Mouse (Mus musculus): ENCODE data around the gene Btg1. TPM values are rescaled to one million over a fixed set of nuclear protein-coding genes. Genes with fewer than 3 reads are reported as not detected.
A peak's percentile ranks its signal among the peaks of the same experiment; 100 is the strongest.

Gene Btg1
- total RNA-seq, 2 experiments from 2014 or later, result 45.9 to 54.3 TPM

DNA sequence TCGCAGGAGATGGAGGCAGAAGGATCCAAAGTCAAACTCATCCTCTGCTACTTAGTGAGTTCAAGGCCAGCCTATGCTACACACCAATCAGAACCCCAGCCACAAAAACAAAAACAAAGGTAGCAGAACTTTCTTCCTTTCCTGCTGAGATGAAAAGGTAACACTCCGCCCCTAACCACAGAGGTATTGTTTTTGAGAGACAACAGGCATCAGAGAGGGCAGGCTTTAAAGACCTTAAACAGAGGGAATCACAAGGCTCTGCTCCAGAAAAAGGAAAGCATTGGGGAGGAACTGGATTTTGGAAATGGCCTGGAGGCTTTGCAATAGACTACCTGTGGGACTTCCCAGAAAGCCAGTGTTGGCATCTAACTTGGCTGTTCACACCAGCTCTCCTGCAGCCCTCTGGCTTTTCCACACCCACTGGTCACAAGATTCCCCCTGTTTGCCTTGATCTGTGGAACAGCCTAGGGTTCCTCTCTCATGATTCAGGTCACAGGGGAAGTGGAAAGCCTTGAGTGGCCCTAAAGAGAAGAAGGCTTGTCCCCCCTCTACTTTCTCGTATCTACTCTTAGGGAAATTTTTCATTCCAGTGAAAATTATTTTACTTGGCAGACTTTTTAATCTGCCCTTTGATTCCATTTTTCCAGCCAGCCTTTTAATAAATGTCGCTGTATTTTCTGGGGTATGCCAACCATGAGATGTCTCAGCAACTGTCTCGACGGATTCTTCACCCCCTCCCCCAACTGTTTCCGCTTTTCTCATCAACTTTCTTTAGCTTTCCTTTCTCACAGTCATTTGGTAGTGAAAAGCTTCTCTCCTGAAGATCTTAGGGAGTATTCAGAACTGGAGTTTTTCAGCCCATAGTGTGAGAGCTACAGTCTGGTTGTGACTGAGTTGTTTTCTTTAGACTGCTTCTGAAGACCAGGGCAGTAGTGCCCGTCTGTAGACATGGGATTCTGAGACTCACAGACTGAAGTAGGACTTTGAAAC, 7.2 kb upstream of the Btg1 start:
- intact Hi-C loops (cut with DNase I), result no loop called here
- no peak for DNase-seq

DNA sequence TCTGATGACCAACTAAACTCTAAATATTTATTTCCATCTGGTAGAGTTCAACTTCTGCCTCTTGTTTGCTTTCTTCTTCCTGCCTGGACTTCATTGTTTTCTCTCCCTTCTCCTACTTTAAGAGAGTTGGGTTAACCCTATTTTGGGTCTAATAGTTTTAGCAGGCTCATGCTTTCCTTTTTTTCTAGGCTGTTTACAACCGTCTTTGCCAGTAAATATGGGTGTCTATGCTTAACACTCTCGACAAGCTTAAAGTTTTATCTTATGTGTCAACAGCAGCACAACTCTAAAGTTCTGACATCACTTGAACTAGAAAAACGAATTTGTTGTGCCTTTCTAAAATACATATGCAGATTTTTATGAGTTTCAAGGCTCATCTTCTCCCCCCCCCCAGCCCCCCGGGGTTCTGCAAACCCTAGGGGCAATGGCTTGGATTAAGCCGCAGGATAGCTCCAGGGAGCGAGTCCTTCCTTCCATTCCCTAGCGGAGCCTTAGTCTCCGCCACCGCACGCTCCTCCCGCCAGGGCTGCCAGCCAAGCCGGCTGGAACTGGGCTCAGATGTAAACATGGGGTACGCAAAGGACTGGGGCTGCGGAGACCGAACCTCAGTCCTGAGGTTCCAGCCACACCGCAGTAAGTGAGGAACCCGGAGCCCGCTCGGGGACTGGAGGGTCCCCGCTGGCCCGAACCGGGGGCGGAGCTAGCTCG, 651 bp upstream of the Btg1 start:
- no peak for DNase-seq
- intact Hi-C loops (cut with DNase I), result loop anchor here (2.0 to 5.0 kb wide), 5 partner anchors 135 to 1054 kb away; partner anchors contain the start of gene Nudt4

DNA sequence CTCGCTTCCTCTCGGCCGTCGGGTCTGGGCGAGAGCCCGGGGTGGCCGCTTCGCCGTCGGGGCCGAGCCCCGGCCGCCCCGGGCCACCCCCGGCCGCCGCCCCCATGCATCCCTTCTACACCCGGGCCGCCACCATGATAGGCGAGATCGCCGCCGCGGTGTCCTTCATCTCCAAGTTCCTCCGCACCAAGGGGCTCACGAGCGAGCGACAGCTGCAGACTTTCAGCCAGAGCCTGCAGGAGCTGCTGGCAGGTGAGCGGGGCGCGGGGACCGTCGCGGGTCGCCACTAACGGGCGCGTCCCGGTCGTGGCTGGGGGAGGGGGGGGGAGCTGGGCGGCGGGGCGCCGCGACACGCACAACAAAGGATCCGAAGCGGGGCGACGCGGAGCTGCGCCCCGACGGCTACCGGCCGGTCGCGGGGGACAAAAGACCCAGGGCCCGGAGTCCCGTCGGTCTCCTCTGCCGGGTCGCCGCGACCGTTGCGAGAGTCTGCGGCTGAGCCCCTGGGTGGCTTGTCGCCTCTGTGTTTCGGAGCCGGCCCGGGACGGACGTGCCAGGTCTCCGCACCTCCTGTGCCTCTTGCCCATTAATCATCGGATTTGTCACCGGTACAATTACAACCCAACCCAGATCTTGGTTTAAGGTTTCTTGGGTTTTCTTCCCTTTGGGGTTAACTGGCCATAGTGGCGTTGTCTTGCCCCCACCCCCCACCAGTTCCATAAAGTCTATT, 580 bp downstream of the Btg1 start:
- intact Hi-C loops (cut with DNase I), result loop anchor here (2.0 to 5.0 kb wide), 5 partner anchors 133 to 1055 kb away; partner anchors contain the start of gene Nudt4
- peak; percentile 45 to 62 for DNase-seq

DNA sequence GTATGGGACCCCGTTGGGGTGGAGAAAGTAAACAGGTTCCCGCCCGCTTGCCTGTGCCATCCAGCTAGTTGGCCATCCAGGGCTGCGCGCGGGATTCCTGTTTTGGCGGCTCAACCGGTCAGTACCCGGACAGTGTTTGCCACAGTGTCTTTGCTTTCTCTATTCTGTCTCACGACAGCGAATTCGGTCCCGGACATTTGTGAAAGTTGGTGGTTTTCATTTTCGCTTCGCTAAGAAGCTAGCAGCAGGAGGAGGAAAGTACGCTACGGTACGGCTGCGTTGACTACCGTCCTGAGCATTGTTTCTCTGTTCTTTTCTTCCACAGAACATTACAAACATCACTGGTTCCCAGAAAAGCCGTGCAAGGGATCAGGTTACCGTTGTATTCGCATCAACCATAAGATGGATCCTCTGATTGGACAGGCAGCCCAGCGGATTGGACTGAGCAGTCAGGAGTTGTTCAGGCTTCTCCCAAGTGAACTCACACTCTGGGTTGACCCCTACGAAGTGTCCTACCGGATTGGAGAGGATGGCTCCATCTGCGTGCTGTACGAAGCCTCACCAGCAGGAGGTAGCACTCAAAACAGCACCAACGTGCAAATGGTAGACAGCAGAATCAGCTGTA, 1.3 kb downstream of the Btg1 start:
- DNase-seq, result peak; percentile 75 to 76
- intact Hi-C loops (cut with DNase I), result loop anchor here (2.0 to 5.0 kb wide), 5 partner anchors 133 to 1056 kb away; partner anchors contain the start of gene Nudt4

DNA sequence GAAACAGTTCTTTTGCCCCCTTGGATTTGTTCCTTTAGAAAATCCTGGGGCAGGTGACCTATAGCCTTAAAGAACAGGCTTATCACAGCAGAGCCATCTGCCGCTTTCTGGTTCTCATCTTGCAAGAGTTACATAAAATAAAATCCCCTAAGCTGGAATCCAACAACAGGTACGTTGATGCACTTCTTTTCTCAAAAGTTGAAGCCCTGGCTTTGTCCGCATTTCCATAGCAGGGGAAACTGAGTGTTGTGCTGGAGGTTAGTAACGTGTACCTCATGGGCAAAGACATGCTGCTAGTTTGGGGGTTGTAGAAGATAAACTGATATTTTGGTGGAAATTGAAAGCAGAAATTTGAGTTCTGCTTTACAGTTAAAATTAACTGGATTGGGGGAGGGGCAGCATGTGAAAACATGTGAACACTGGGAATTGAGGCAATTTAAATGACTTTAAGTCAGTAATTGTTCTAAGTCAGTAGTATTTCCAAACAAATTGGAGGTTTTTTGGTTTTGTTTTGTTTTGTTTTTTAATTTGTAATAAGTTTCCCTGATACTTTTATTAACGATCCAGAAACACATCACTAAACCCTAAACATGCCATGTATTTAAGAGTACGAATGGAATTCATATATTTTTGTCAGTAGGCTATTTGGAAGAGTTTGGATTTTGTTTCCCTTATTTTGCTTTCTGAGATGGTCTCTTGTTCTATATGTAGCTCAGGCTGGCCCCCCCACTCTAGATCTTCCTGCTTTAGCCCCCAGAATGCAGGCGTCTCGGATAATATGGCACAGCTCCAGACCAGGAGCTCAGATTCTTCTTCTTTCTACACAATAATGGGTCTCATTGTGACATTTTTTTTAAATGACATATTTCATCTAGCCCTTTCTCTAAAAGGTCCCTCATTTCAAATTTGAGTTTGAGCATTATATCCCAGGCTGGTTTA, 3.4 kb downstream of the Btg1 start:
- intact Hi-C loops (cut with DNase I), result loop anchor here (5.0 kb wide), 5 partner anchors 288 to 1058 kb away; partner anchors contain the start of gene Nudt4
- no peak for DNase-seq

DNA sequence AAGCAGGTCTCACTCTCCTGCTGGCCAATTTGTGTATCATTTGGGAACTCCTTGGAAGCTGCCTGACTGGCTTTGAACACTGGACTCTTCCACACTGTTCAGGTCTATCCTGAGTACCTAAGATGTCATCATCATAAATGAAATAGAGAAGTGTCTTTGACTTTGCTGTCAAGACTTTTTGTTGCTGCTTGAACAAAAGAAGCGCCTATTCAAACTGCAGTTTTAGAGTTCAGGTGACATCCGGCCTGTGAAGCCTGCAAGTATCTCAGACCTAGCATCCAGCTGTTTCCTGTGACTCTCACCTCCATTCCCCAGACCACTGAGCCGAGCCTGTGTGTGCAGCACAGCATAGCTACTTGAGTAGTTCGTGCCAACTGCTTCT, 4.1 kb downstream of the Btg1 start:
- no peak for DNase-seq
- intact Hi-C loops (cut with DNase I), result loop anchor here (5.0 kb wide), 2 partner anchors 364 to 691 kb away; no protein-coding TSS in a partner anchor

DNA sequence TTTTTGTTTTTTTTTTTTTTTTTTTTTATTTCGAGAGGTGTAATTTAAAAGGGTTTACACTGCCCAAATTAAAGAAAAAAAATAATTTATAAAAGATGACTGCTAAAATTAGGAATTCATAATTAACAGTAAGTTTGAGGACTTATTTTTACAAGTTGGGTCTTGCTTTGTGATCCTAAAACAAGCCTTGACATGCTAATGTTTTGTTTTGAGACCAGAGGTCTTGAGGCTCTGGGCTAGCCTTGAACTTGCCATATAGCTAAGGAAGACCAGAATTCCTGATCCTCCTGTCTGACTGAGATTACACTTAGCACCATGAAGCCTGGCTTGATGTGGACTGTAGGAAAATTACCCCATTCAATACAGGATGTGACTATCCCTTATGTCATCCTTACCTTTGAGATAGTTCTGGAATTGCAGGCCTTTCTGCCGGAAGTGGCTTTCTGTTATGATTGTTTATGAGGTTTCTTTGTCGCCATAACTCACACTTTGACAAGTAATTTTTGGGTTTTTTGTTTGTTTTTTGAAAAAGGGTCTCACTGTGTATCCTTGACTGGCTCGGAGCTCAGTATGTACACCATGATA, 4.6 kb downstream of the Btg1 start:
- DNase-seq, result no peak
- intact Hi-C loops (cut with DNase I), result loop anchor here (5.0 kb wide), 2 partner anchors 364 to 691 kb away; no protein-coding TSS in a partner anchor

DNA sequence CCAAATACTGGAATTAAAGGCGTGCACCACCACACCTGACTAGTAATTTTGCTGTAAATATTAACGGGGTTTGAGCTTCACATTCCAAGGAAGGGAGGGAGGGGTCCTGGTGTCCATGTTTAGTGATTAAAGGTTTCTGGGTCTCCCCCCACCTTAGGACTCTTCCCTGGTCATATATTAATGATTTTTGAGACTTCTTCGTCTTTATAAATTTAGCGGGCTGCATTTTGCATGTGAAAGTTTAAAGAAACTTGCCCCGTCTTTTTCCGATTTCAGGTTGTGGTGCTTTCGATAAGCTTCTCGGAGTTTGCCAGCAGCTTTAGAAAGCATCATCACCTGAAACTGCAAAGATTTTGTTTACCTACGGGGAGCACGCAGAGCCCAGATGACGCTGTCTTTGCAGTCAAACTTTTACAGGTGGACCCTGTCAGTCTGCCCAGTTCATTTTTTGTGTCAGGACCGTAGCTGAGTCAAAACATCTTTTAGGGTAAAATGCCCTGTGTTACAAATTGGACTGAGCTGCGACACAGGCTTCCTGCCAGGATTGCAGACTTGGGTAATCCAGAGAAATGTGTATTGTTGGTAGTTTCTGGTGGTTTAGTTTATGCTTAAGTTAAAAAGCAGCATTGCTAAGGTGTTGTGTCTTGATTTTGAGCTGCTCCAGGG, 5.3 kb downstream of the Btg1 start:
- intact Hi-C loops (cut with DNase I), result loop anchor here (5.0 kb wide), 2 partner anchors 365 to 690 kb away; no protein-coding TSS in a partner anchor
- no peak for DNase-seq

DNA sequence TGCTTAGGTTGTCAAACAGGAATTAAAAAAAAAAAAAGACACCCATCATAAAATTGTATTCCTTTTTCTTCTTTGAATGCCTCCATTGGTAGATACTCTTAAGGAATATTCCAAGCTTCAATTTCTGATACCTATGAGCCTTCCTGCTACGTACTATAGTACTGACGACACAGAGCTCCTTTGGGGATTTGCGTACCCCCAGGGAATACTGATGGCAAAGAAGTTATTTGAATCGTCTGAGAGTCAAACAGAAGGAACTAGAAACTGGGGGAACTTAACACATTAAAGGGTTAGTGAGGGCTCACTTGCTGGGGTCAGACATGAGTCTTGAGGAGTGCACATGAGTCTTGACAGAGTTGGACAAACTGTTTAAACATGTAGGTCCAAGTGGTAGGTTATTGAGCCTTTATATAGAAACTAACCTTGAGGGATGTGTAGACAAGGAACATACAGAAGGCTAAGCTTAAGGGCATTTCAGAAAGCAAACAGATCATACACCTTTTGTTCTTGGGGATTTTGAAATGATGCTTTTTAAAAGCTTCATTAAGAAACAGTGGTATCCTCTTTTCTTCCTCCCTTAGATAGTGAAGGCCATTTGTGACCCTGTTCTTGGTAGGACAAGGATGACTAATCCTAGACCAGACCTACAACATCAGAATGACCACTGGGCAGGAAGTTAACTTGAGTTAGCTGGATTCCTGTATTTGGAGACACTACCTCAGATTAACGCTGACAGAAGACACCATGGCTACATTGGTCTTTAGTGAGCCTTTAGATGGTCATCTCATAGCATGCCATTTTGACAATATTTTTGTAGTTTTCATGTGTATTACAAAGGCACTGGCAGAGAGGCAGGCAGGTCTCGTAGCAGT, 6.2 kb downstream of the Btg1 start:
- intact Hi-C loops (cut with DNase I), result loop anchor here (5.0 kb wide), 2 partner anchors 366 to 689 kb away; no protein-coding TSS in a partner anchor

DNA sequence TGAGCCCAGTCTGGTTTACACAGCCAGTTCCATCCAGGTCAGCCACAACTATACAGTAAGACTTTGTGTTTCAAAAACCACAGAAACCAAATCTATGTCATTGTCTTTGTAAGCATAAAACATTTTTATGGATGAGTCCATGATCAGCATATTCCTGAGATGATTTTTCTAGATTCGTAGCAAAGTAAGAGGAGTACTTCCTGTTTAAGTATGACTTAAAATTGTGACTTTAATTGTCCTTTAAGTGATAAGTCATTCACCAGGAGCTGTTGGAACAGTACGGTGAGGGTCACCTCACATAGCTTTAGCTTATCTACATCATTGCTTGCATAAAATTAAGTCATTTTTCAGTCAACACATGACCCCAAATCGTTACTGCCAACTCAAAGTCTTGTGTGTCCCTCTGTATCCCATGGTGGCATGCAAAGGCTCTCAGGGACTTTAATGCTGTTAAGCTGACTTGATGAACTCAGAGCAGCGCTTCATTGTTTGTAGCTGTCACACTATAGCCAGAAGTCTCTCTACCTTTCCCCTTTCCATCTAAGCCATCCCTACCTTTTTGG, 6.9 kb downstream of the Btg1 start:
- intact Hi-C loops (cut with DNase I), result loop anchor here (5.0 kb wide), 2 partner anchors 366 to 689 kb away; no protein-coding TSS in a partner anchor
- no peak for DNase-seq

More for the DNA sequence above, 6.2 kb downstream of the Btg1 start:
- DNase-seq, result no peak

DNA sequence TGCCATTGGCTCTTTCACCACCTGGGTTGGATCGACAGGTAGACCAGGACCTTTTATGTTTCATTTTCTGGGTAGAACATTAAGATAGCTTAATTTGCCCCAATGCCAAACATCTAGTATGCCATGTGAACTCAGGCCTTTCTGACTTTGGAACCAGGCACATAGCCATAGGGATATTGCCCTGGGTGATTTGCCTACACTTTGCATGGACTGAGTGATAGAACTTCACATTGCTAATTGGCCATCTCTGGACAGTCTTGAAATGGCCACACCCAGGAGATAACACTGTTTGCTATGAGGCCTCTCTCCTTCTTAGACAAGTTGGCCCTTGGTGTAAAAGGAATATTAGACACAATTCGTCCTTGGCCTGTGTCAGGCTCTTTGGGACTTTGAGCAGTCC, 7.6 kb downstream of the Btg1 start:
- intact Hi-C loops (cut with DNase I), result loop anchor here (5.0 kb wide), 2 partner anchors 367 to 688 kb away; no protein-coding TSS in a partner anchor
- DNase-seq, result no peak

DNA sequence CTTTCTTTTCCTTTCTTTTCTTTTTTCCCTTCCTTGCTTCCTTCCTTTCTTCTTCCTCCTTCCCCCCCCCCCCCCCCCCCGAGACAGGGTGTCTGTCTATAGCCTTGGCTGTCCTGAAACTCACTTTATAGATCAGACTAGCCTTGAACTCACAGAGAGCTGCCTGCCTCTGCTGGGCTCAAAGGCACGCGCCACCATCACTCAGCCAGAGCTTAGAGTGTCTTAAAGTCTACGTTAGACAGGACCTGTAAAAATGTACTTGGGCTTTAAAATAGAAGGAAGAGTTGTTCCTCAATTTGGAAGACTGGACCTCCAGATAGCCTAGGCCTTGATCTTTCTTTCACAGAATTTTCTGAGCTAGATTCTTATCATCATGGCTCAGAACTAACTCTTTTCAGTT, 8.3 kb downstream of the Btg1 start:
- intact Hi-C loops (cut with DNase I), result no loop called here
- DNase-seq, result no peak

DNA sequence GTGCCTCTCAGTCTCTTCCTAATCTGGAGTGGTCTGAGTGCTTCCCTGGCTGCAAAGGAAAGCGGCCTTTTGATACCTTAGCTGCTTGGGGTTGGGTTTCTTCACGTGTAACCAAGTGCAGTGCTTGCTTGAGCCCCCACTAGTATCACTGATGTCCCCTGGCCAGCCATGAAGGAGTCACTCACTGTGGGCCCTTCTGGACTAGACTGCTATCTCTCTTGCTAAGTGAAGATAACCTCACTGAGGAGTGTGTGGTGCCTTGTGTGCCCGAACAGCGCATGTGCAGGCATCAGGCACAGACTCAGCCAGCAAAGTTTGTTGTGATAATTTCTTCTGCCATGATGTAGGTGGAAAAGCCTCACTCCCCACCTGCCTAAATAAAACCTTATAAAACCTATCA, 8.9 kb downstream of the Btg1 start:
- intact Hi-C loops (cut with DNase I), result no loop called here
- no peak for DNase-seq

DNA sequence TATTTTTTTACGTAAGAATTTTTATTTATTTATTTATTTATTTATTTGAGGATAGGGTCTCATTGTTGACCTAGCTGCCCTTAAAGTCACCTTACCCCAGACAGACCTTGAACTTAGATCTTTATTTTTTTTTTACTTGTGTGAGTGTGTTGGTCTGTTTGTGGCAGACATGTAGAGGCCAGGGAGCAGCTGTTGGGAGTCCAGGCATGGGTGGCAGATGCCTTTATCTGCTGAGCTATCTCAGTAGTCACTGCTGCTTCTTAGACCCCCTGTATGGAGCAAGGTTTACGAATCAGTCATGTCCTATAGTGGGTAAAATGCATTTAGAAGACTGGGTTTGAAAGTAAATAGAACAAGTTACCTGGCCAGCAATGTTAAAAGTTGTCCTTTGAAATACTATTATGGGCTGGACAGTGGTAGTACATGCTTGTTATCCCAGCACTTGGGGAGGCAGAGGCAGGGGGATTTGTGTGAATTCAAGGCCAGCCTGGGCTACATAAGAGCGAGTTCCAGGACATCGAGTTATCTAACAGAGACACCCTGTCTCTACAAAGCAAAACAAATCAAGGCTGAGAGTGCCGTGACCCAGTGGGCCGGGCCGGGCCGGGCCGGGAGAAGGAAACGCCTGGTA, 9.4 kb downstream of the Btg1 start:
- no peak for DNase-seq
- intact Hi-C loops (cut with DNase I), result no loop called here

DNA sequence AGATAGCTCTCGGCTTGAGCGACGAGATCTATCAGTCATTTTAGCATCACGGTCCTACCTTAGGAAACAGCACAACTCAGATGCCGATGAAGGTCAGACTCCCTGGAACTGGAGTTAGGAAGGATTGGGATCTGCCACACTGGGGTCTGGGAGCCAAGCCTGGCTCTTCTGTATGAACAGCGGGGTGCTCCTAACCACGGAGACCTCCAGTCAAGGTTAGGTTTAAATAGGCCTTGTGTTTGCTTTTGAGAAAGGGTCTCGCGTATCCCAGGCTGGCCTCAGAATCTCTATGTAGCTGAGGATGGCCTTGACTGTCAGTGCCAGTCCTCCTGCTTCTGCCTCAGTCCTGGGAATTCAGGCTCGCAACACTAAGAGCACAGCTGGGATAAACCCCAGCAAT, 10.5 kb downstream of the Btg1 start:
- intact Hi-C loops (cut with DNase I), result no loop called here

More for the DNA sequence above, 10.5 kb downstream of the Btg1 start:
- no peak for DNase-seq

Data from heart, postnatal 36 days (tissue).